Mouse (Mus musculus) cerebellum, adult 2 months (tissue): ENCODE results near the gene 4933428G20Rik.

ENCODE experiments used
- CTCF ChIP-seq: fragments of 200-500 bp; IDR thresholded peaks from 2 replicates; pipeline ENCODE4 v1.5.1; 2011; ENCODE audit warnings: low read depth, mild to moderate bottlenecking, control low read depth, low read length, moderate library complexity, borderline replicate concordance; ENCODE audit not compliant: insufficient read depth
- POLR2A ChIP-seq: fragments of 200-500 bp; IDR thresholded peaks from 2 replicates; pipeline ENCODE4 v1.6.1; 2011; ENCODE audit warnings: low read length, control low read depth, borderline replicate concordance; ENCODE audit not compliant: insufficient read depth

- no peak for TF ChIP-seq CTCF
- TF ChIP-seq POLR2A: no peak
Measured at GRCm38 (mm10) chr11:97463991-97464390, 36.1 kb downstream of the 4933428G20Rik start.
